Mouse (Mus musculus) myocyte (in vitro differentiated cells): ENCODE measurements around the gene Kat2b. TPM values are rescaled to one million over a fixed set of nuclear protein-coding genes. Genes with fewer than 3 reads are reported as not detected.
A peak's percentile ranks its signal among the peaks of the same experiment; 100 is the strongest.
"Not testable (repeated sequence)": the region's sequence is repeated elsewhere in the genome, so short reads cannot be mapped to it uniquely, and the experiment has no call there.

Experiments used
- H3K27me3 ChIP-seq: one replicate; pipeline ENCODE4 v1.6.1; 2011; ENCODE audit not compliant: control insufficient read depth, insufficient read depth, insufficient read length
- H3K36me3 ChIP-seq: one replicate; pipeline ENCODE4 v1.6.1; 2011; ENCODE audit not compliant: control insufficient read depth, insufficient read depth
- H3K4me2 ChIP-seq: one replicate; pipeline ENCODE4 v1.6.1; 2011; ENCODE audit warnings: low read depth, control low read depth
- H3K4me3 ChIP-seq: one replicate; pipeline ENCODE4 v1.5.1; 2011; ENCODE audit warnings: mild to moderate bottlenecking, control low read depth, moderate library complexity
- H3K79me2 ChIP-seq: one replicate; pipeline ENCODE4 v1.6.1; 2011; ENCODE audit not compliant: control insufficient read depth, insufficient read depth
- H3ac ChIP-seq: one replicate; pipeline ENCODE4 v1.6.1; 2011; ENCODE audit not compliant: control insufficient read depth, insufficient read length
- CEBPB ChIP-seq: IDR thresholded peaks from 2 replicates; pipeline ENCODE4 v1.6.1; 2011; ENCODE audit warnings: mild to moderate bottlenecking, moderate library complexity; ENCODE audit not compliant: poor library complexity, insufficient read depth, severe bottlenecking
- E2F4 ChIP-seq: IDR thresholded peaks from one replicate; pipeline ENCODE4 v1.6.1; 2011; ENCODE audit warnings: mild to moderate bottlenecking, control low read depth, moderate library complexity; ENCODE audit not compliant: insufficient read depth
- MAX ChIP-seq: IDR thresholded peaks from one replicate; pipeline ENCODE4 v1.6.1; 2011; ENCODE audit warnings: low read depth, mild to moderate bottlenecking, control low read depth
- MYOD1 ChIP-seq, 3 experiments: IDR thresholded peaks; one replicate each; pipeline ENCODE4 v1.6.1; 2011; ENCODE audit warnings: control low read depth in 2 of 3, low read depth in 2 of 3, mild to moderate bottlenecking in 2 of 3, moderate library complexity in 1 of 3; ENCODE audit not compliant: insufficient read length in 2 of 3, control insufficient read depth in 1 of 3
- MYOG ChIP-seq, 3 experiments: IDR thresholded peaks; one replicate each; pipeline ENCODE4 v1.6.1; 2011; ENCODE audit warnings: control low read depth in 2 of 3, low read depth in 2 of 3, mild to moderate bottlenecking in 2 of 3; ENCODE audit not compliant: insufficient read length in 2 of 3, control insufficient read depth in 1 of 3, insufficient read depth in 1 of 3
- POLR2A ChIP-seq: IDR thresholded peaks from one replicate; pipeline ENCODE4 v1.6.1; 2011; ENCODE audit warnings: low read depth, mild to moderate bottlenecking, control low read depth, moderate library complexity; ENCODE audit not compliant: insufficient read length
- POLR2AphosphoS2 ChIP-seq: IDR thresholded peaks from one replicate; pipeline ENCODE4 v1.6.1; 2011; ENCODE audit warnings: low read depth, control low read depth; ENCODE audit not compliant: insufficient read length
- REST ChIP-seq: IDR thresholded peaks from one replicate; pipeline ENCODE4 v1.6.1; 2011; ENCODE audit warnings: mild to moderate bottlenecking, control low read depth, moderate library complexity; ENCODE audit not compliant: insufficient read depth, insufficient read length
- SRF ChIP-seq: IDR thresholded peaks from one replicate; pipeline ENCODE4 v1.6.1; 2011; ENCODE audit warnings: low read depth; ENCODE audit not compliant: control insufficient read depth, insufficient read length
- TCF12 ChIP-seq: IDR thresholded peaks from one replicate; pipeline ENCODE4 v1.6.1; 2011; ENCODE audit warnings: mild to moderate bottlenecking, control low read depth; ENCODE audit not compliant: poor library complexity, insufficient read depth, severe bottlenecking
- TCF3 ChIP-seq: IDR thresholded peaks from one replicate; pipeline ENCODE4 v1.6.1; 2011; ENCODE audit warnings: low read depth, control low read depth; ENCODE audit not compliant: insufficient read length
- USF1 ChIP-seq: IDR thresholded peaks from one replicate; pipeline ENCODE4 v1.6.1; 2011; ENCODE audit warnings: low read depth, mild to moderate bottlenecking, control low read depth, moderate library complexity
- polyA plus RNA-seq: library from polyadenylated mRNA; unstranded; fragments of >200 nt; fragmentation: generic; extraction: Trizol; gene quantifications from one replicate; pipeline ENCODE4 v1.2.1, GENCODE M21; 2012; ENCODE audit warnings: missing spikeins

Gene Kat2b
- polyA plus RNA-seq, 1 experiment, result 4.2 TPM

DNA sequence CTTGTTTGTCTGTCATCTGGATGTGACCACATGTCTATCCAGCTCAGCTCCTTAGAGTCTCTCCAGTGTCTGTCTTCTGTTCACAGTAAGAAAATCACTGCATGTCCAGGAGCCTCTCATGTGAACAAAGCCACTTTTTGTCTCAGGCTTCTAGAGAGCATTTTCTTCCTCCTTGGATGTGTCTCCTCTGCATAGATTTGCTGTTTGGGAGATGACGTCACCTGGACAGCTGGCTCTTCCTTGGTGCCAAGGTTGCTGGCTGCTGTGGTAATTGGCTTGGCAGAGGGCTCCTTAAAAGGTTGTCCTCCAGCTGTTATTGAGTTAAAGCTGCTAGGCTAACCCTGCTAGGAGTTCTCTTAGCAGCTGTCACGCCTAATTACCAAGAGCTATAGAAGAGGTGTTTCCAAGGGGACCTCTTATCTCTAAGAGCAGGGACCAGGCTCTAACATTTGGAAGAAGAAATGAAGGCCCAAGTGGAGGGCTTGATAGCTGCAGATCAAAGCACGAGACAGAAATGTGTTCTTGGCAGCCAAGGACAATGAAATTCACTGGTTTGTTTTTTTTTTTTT is 29.7 kb downstream of the Kat2b start:
- TF ChIP-seq MYOD1 (IDR thresholded peaks at IDR 0.05; ENCODE audit: control insufficient read depth in 1 of 3, insufficient read length in 2 of 3, low read depth in 2 of 3), result peak; percentile 74 to 95 (median 95)
- no peak for TF ChIP-seq POLR2A
- peak; percentile 35 for TF ChIP-seq SRF
- TF ChIP-seq TCF3, result peak; percentile 55
- TF ChIP-seq POLR2AphosphoS2, result no peak
- TF ChIP-seq MAX, result no peak
- 0 out of 2 replicates have a peak, but pooled peaks have one; percentile 31 for TF ChIP-seq CEBPB
- no peak for TF ChIP-seq USF1
- peak; percentile 74 to 94 (median 90) for TF ChIP-seq MYOG (IDR thresholded peaks at IDR 0.05; ENCODE audit: control insufficient read depth in 1 of 3, insufficient read depth in 1 of 3, insufficient read length in 2 of 3, low read depth in 2 of 3)
- peak; percentile 67 for TF ChIP-seq TCF12
- no peak for TF ChIP-seq REST
- TF ChIP-seq E2F4, result no peak
- Histone ChIP-seq H3K79me2 (no peaks in the 10 kb centered on the region), H3K4me2 (peak overlapping the region; percentile 56), H3ac (no peak overlapping the region), H3K27me3 (no peaks in the 10 kb centered on the region), H3K36me3 (no peaks in the 10 kb centered on the region), H3K4me3 (no peak overlapping the region)

DNA sequence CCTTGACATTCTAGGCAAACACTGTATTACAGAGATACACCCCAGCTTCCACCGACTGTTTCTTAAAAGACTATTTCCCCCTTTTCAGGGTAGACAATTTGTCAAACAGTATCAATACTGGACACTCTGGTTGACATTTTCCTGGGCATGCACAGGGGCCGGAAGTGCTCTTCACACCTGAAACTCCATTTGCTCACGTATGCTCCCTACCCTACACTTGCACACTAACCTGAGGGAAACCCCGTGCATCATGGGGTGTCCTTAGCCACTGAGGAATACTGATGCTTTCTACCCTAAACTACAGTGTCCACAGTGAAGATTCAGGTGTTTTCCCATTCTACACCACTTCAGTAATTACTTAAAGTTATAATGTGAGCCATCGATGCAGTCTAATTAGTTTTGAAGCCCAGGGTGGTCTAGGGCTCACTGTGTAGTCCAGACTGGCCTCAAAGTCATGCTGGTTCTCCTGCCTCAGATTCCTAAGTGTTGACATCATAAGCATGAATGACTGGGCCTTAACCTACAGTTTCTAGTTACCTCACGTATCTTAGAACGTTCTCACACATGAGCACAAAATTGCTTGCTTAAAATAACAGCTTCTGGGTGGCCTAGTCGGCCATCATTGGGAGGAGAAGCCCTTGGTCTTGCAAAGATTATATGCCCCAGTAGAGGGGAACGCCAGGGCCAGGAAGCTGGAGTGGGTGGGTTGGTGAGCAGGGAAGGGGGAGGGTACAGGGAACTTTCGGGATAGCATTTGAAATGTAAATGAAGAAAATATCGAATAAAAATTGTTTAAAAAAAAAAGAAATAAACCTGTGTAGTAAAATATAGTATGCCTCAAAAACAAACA is 30.5 kb downstream of the Kat2b start:
- Histone ChIP-seq H3K4me2 (peak overlapping the region; percentile 36), H3K4me3 (no peak overlapping the region), H3K79me2 (no peaks in the 10 kb centered on the region), H3K27me3 (no peaks in the 10 kb centered on the region), H3K36me3 (no peaks in the 10 kb centered on the region), H3ac (no peak overlapping the region)
- TF ChIP-seq REST, result no peak
- TF ChIP-seq TCF3, result no peak
- no peak for TF ChIP-seq MAX
- no peak for TF ChIP-seq USF1
- TF ChIP-seq TCF12, result no peak
- TF ChIP-seq SRF, result no peak
- TF ChIP-seq POLR2AphosphoS2, result no peak
- no peak for TF ChIP-seq CEBPB
- no peak for TF ChIP-seq MYOD1 (IDR thresholded peaks at IDR 0.05; ENCODE audit: control insufficient read depth in 1 of 3, insufficient read length in 2 of 3, low read depth in 2 of 3)
- no peak for TF ChIP-seq E2F4
- no peak for TF ChIP-seq MYOG (IDR thresholded peaks at IDR 0.05; ENCODE audit: control insufficient read depth in 1 of 3, insufficient read depth in 1 of 3, insufficient read length in 2 of 3, low read depth in 2 of 3)
- TF ChIP-seq POLR2A, result no peak

DNA sequence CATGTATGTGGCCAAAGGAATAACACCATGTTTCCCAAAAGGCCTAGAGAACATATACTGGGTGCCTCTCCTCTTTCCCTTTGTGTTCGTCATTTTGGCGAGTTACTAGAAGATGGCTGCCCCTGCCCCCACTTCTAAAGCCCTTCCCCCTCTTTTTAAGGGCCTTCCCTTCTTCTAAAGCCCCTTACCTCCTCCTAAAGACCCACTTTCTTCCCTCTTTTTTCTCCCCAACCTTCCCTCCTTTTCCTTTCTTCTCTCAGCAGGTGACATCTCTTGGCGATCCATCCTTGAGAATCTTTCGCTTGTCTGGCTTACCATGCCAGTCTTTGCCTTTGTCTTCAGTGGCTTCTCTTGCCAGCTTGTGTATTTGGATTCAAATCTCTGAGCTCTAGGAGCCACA is 31.9 kb downstream of the Kat2b start:
- Histone ChIP-seq H3K36me3 (no peaks in the 10 kb centered on the region), H3K27me3 (no peaks in the 10 kb centered on the region), H3K79me2 (no peaks in the 10 kb centered on the region), H3ac (no peak overlapping the region), H3K4me3 (no peak overlapping the region), H3K4me2 (no peak overlapping the region)
- TF ChIP-seq REST, result no peak
- no peak for TF ChIP-seq MAX
- no peak for TF ChIP-seq POLR2AphosphoS2
- no peak for TF ChIP-seq CEBPB
- no peak for TF ChIP-seq POLR2A
- TF ChIP-seq SRF, result no peak
- no peak for TF ChIP-seq E2F4
- TF ChIP-seq MYOG (IDR thresholded peaks at IDR 0.05; ENCODE audit: control insufficient read depth in 1 of 3, insufficient read depth in 1 of 3, insufficient read length in 2 of 3, low read depth in 2 of 3), result no peak
- TF ChIP-seq MYOD1 (IDR thresholded peaks at IDR 0.05; ENCODE audit: control insufficient read depth in 1 of 3, insufficient read length in 2 of 3, low read depth in 2 of 3), result no peak
- no peak for TF ChIP-seq TCF12
- TF ChIP-seq TCF3, result no peak
- TF ChIP-seq USF1, result no peak

DNA sequence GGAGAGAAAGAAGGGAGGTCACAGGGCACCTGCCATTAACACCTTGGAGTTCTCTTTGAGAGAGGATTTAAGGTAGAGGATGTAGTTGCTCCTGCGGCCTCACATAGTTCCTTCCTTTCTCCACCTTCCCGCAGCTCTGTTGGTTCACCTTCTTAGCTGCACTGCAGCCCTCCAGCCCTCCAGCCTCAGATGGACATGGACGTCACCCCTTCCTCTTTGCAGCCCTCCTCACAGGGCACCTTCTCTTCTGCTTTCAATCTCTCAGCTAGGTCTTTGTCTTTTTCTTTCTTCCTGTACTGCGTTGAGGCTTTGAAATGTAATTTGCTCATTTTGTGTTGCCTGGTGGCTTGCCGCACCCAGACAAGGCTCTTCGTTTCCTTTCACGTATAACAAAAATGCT is 36.6 kb downstream of the Kat2b start:
- H3ac ChIP-seq, H3K27me3 ChIP-seq, H3K36me3 ChIP-seq, H3K79me2 ChIP-seq, H3K4me2 ChIP-seq, H3K4me3 ChIP-seq: not testable (repeated sequence)

DNA sequence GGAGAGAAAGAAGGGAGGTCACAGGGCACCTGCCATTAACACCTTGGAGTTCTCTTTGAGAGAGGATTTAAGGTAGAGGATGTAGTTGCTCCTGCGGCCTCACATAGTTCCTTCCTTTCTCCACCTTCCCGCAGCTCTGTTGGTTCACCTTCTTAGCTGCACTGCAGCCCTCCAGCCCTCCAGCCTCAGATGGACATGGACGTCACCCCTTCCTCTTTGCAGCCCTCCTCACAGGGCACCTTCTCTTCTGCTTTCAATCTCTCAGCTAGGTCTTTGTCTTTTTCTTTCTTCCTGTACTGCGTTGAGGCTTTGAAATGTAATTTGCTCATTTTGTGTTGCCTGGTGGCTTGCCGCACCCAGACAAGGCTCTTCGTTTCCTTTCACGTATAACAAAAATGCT is 39.4 kb downstream of the Kat2b start:
- H3K4me3 ChIP-seq, H3ac ChIP-seq, H3K27me3 ChIP-seq, H3K36me3 ChIP-seq, H3K79me2 ChIP-seq, H3K4me2 ChIP-seq: not testable (repeated sequence)

DNA sequence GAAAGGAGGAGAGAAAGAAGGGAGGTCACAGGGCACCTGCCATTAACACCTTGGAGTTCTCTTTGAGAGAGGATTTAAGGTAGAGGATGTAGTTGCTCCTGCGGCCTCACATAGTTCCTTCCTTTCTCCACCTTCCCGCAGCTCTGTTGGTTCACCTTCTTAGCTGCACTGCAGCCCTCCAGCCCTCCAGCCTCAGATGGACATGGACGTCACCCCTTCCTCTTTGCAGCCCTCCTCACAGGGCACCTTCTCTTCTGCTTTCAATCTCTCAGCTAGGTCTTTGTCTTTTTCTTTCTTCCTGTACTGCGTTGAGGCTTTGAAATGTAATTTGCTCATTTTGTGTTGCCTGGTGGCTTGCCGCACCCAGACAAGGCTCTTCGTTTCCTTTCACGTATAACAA is 42.3 kb downstream of the Kat2b start:
- not testable (repeated sequence) for H3ac ChIP-seq, H3K4me3 ChIP-seq, H3K36me3 ChIP-seq, H3K27me3 ChIP-seq, H3K79me2 ChIP-seq, H3K4me2 ChIP-seq
